Mouse (Mus musculus) heart, embryonic 13.5 days (tissue): ENCODE data around the gene Gtf2h2. TPM values are rescaled to one million over a fixed set of nuclear protein-coding genes. Genes with fewer than 3 reads are reported as not detected.
A peak's percentile ranks its signal among the peaks of the same experiment; 100 is the strongest.
"Not testable (repeated sequence)": the region's sequence is repeated elsewhere in the genome, so short reads cannot be mapped to it uniquely, and the experiment has no call there.

Source experiments
- ATAC-seq: fragments of 200-750 bp; cut with Nextera tagmentation; 2 replicates; pipeline ENCODE4 v1.8.0; 2017; ENCODE audit warnings: moderate TSS enrichment; ENCODE audit not compliant: insufficient number of reproducible peaks, low FRiP score, low TSS enrichment; ENCODE audit errors: extremely low read depth
- H3K27ac ChIP-seq: fragments of 300-500 bp; sonication (generic); replicated peaks from 2 replicates; pipeline ENCODE4 v1.5.1; 2015; ENCODE audit warnings: moderate library complexity, mild to moderate bottlenecking, inconsistent platforms
- H3K27me3 ChIP-seq: fragments of 300-500 bp; sonication (generic); replicated peaks from 2 replicates; pipeline ENCODE4 v1.6.1; 2015; ENCODE audit warnings: mild to moderate bottlenecking, inconsistent platforms
- H3K36me3 ChIP-seq: fragments of 300-500 bp; sonication (generic); 2 replicates; pipeline ENCODE4 v1.6.1; 2015; ENCODE audit warnings: mild to moderate bottlenecking, inconsistent platforms
- H3K4me1 ChIP-seq: fragments of 300-500 bp; sonication (generic); 2 replicates; pipeline ENCODE4 v1.6.1; 2015; ENCODE audit warnings: inconsistent platforms
- H3K4me2 ChIP-seq: fragments of 300-500 bp; sonication (generic); 2 replicates; pipeline ENCODE4 v1.6.1; 2015; ENCODE audit warnings: inconsistent platforms, mild to moderate bottlenecking, moderate library complexity
- H3K4me3 ChIP-seq: fragments of 300-500 bp; sonication (generic); 2 replicates; pipeline ENCODE4 v1.5.1; 2015; ENCODE audit warnings: moderate library complexity, mild to moderate bottlenecking, inconsistent platforms
- H3K9ac ChIP-seq: fragments of 300-500 bp; sonication (generic); 2 replicates; pipeline ENCODE4 v1.6.1; 2015; ENCODE audit warnings: inconsistent platforms, mild to moderate bottlenecking, moderate library complexity
- H3K9me3 ChIP-seq: fragments of 300-500 bp; sonication (generic); 2 replicates; pipeline ENCODE4 v1.6.1; 2016; ENCODE audit warnings: inconsistent platforms
- WGBS: fragments of 180-500 bp; shearing (Covaris S2); methylation state at CpG from one replicate; pipeline ENCODE4 v1.1.7; 2015; ENCODE audit warnings: mixed read lengths; 5-methylcytosine and 5-hydroxymethylcytosine counted together
- polyA plus RNA-seq: library from polyadenylated mRNA; unstranded; fragments of >200 nt; fragmentation: Nextera tagmentation; extraction: Ambion mirVana; gene quantifications from 2 replicates; pipeline ENCODE4 v1.2.1, GENCODE M21; 2015

Gene Gtf2h2
- polyA plus RNA-seq, 1 experiment from 2014 or later, result 44.9 TPM

GRCm38 (mm10) chr13:100517652-100518153 is 25.3 kb upstream of the Gtf2h2 start:
- H3K27ac ChIP-seq, result no peak overlapping the region

GRCm38 (mm10) chr13:100516213-100517105 is 24.1 kb upstream of the Gtf2h2 start:
- H3K4me1 ChIP-seq, result peaks cover 9% of the 10 kb centered on the region
- H3K9me3 ChIP-seq, result no peaks in the 10 kb centered on the region
- no peak for ATAC-seq
- 47% methylated on average over 12 of the region's 12 CpGs for WGBS
- no peaks in the 10 kb centered on the region for H3K36me3 ChIP-seq
- no peak overlapping the region for H3K4me3 ChIP-seq
- H3K27ac ChIP-seq, result no peak overlapping the region
- no peak overlapping the region for H3K4me2 ChIP-seq
- no peak overlapping the region for H3K9ac ChIP-seq
- no peaks in the 10 kb centered on the region for H3K27me3 ChIP-seq

More at GRCm38 (mm10) chr13:100517652-100518153, 25.3 kb upstream of the Gtf2h2 start:
- H3K9me3 ChIP-seq, result no peaks in the 10 kb centered on the region
- ATAC-seq, result no peak
- H3K4me2 ChIP-seq, result no peak overlapping the region
- H3K4me1 ChIP-seq, result peaks cover 6% of the 10 kb centered on the region; the same call in 1 of the 2 replicates
- WGBS, result 76% methylated on average over 6 of the region's 6 CpGs
- H3K36me3 ChIP-seq, result no peaks in the 10 kb centered on the region
- no peak overlapping the region for H3K9ac ChIP-seq
- H3K4me3 ChIP-seq, result no peak overlapping the region
- no peaks in the 10 kb centered on the region for H3K27me3 ChIP-seq

GRCm38 (mm10) chr13:100512792-100513191 is 20.4 kb upstream of the Gtf2h2 start:
- Histone ChIP-seq H3K9me3 (no peaks in the 10 kb centered on the region), H3K36me3 (no peaks in the 10 kb centered on the region), H3K4me3 (no peak overlapping the region), H3K27ac (no peak overlapping the region), H3K27me3 (no peaks in the 10 kb centered on the region), H3K4me1 (peaks cover 13% of the 10 kb centered on the region), H3K9ac (no peak overlapping the region), H3K4me2 (no peak overlapping the region)
- no peak for ATAC-seq
- 75% methylated on average over 2 of the region's 2 CpGs for WGBS

- 41% methylated on average over 4 of the region's 4 CpGs for WGBS
- Histone ChIP-seq H3K9me3 (no peaks in the 10 kb centered on the region), H3K27ac (no peak overlapping the region), H3K9ac (no peak overlapping the region), H3K4me2 (no peak overlapping the region), H3K4me3 (no peak overlapping the region), H3K27me3 (no peaks in the 10 kb centered on the region), H3K4me1 (peaks cover 13% of the 10 kb centered on the region), H3K36me3 (no peaks in the 10 kb centered on the region)
- ATAC-seq, result no peak
Measured at GRCm38 (mm10) chr13:100511860-100512364, 19.5 kb upstream of the Gtf2h2 start.

- 54% methylated on average over 7 of the region's 7 CpGs for WGBS
- Histone ChIP-seq H3K9ac (no peak overlapping the region), H3K36me3 (no peaks in the 10 kb centered on the region), H3K4me1 (peaks cover 10% of the 10 kb centered on the region), H3K4me3 (no peak overlapping the region), H3K27ac (no peak overlapping the region), H3K4me2 (no peak overlapping the region), H3K9me3 (no peaks in the 10 kb centered on the region), H3K27me3 (no peaks in the 10 kb centered on the region)
- ATAC-seq, result no peak
Measured at GRCm38 (mm10) chr13:100511146-100511859, 18.9 kb upstream of the Gtf2h2 start.

GRCm38 (mm10) chr13:100499625-100500024 is 7.2 kb upstream of the Gtf2h2 start:
- H3K27ac ChIP-seq, result not testable (repeated sequence)

GRCm38 (mm10) chr13:100495337-100495736 is 3.0 kb upstream of the Gtf2h2 start:
- no peaks in the 10 kb centered on the region for H3K27me3 ChIP-seq
- no peaks in the 10 kb centered on the region for H3K36me3 ChIP-seq
- no peak for ATAC-seq
- H3K4me1 ChIP-seq, result peaks cover 17% of the 10 kb centered on the region
- no peak overlapping the region for H3K27ac ChIP-seq
- H3K9me3 ChIP-seq, result no peaks in the 10 kb centered on the region
- WGBS, result 52% methylated on average over 4 of the region's 4 CpGs
- H3K9ac ChIP-seq, result no peak overlapping the region
- H3K4me2 ChIP-seq, result no peak overlapping the region
- H3K4me3 ChIP-seq, result no peak overlapping the region

More at GRCm38 (mm10) chr13:100499625-100500024, 7.2 kb upstream of the Gtf2h2 start:
- H3K9me3 ChIP-seq, H3K4me3 ChIP-seq, H3K36me3 ChIP-seq, H3K9ac ChIP-seq, ATAC-seq, H3K4me1 ChIP-seq, H3K27me3 ChIP-seq, H3K4me2 ChIP-seq: not testable (repeated sequence)

- H3K9me3 ChIP-seq, H3K27ac ChIP-seq, H3K9ac ChIP-seq, H3K36me3 ChIP-seq, H3K4me3 ChIP-seq, H3K27me3 ChIP-seq, ATAC-seq, H3K4me2 ChIP-seq: not testable (repeated sequence)
- H3K4me1 ChIP-seq, result peaks cover 17% of the 10 kb centered on the region
- WGBS, result 53% methylated on average over 8 of the region's 8 CpGs
Measured at GRCm38 (mm10) chr13:100494370-100494769, 2.0 kb upstream of the Gtf2h2 start.

- H3K9me3 ChIP-seq, result no peaks in the 10 kb centered on the region
- no peaks in the 10 kb centered on the region for H3K27me3 ChIP-seq
- no peak overlapping the region for H3K4me2 ChIP-seq
- H3K4me1 ChIP-seq, result peaks cover 17% of the 10 kb centered on the region
- 62% methylated on average over 8 of the region's 8 CpGs for WGBS
- H3K27ac ChIP-seq, result no peak overlapping the region
- H3K36me3 ChIP-seq, result peaks cover 15% of the 10 kb centered on the region
- no peak overlapping the region for H3K9ac ChIP-seq
- no peak overlapping the region for H3K4me3 ChIP-seq
- ATAC-seq, result no peak
Measured at GRCm38 (mm10) chr13:100493313-100493712, 934 bp upstream of the Gtf2h2 start.

- peak overlapping the region; percentile 87 for H3K4me2 ChIP-seq
- peak overlapping the region; percentile 95 for H3K9ac ChIP-seq
- no peak for ATAC-seq
- peaks cover 17% of the 10 kb centered on the region for H3K4me1 ChIP-seq
- 16% methylated on average over 6 of the region's 6 CpGs for WGBS
- H3K36me3 ChIP-seq, result peaks cover 32% of the 10 kb centered on the region
- peak overlapping the region; percentile 97 for H3K4me3 ChIP-seq
- H3K27me3 ChIP-seq, result no peaks in the 10 kb centered on the region
- H3K27ac ChIP-seq, result peak overlapping the region; percentile 83
- H3K9me3 ChIP-seq, result no peaks in the 10 kb centered on the region
Measured at GRCm38 (mm10) chr13:100491623-100492022, 756 bp downstream of the Gtf2h2 start.

GRCm38 (mm10) chr13:100490424-100490823 is 2.0 kb downstream of the Gtf2h2 start:
- ATAC-seq, result no peak
- 76% methylated on average over 5 of the region's 5 CpGs for WGBS
- H3K4me2 ChIP-seq, result 0 out of 2 replicates have a peak overlapping the region, but pooled peaks have one; percentile 87
- peaks cover 37% of the 10 kb centered on the region for H3K36me3 ChIP-seq
- no peak overlapping the region for H3K4me3 ChIP-seq
- H3K27ac ChIP-seq, result no peak overlapping the region
- H3K9me3 ChIP-seq, result no peaks in the 10 kb centered on the region
- H3K9ac ChIP-seq, result no peak overlapping the region
- H3K4me1 ChIP-seq, result peaks cover 17% of the 10 kb centered on the region
- H3K27me3 ChIP-seq, result no peaks in the 10 kb centered on the region
